Mouse (Mus musculus) embryonic fibroblast, embryonic 13.5 days (primary cell): ENCODE measurements around the gene Pacrg.

ENCODE experiments used
- CTCF ChIP-seq: IDR thresholded peaks from 2 replicates; pipeline ENCODE4 v1.5.1; 2011; ENCODE audit warnings: mild to moderate bottlenecking, control low read depth, low read length, moderate library complexity, borderline replicate concordance; ENCODE audit not compliant: insufficient read depth
- POLR2A ChIP-seq: IDR thresholded peaks from 2 replicates; pipeline ENCODE4 v1.6.1; 2011; ENCODE audit warnings: low read depth, mild to moderate bottlenecking, control low read depth, low read length, moderate library complexity

GRCm38 (mm10) chr17:10460916-10461315, 379.2 kb downstream of the Pacrg start:
- TF ChIP-seq POLR2A = no peak
- no peak for TF ChIP-seq CTCF
